Mouse (Mus musculus) heart, adult 2 months (tissue): ENCODE data around the gene Kyat1.

ENCODE experiments used
- CTCF ChIP-seq: fragments of 200-600 bp; IDR thresholded peaks from 2 replicates; pipeline ENCODE4 v1.8.1; 2022; ENCODE audit warnings: antibody characterized with exemption, mild to moderate bottlenecking, moderate library complexity
- EP300 ChIP-seq: fragments of 200-500 bp; IDR thresholded peaks from 2 replicates; pipeline ENCODE4 v1.6.1; 2011; ENCODE audit warnings: low read depth, low read length, control low read depth; ENCODE audit not compliant: insufficient read depth
- POLR2A ChIP-seq: fragments of 200-500 bp; IDR thresholded peaks from 2 replicates; pipeline ENCODE4 v1.6.1; 2011; ENCODE audit warnings: mild to moderate bottlenecking, low read depth, low read length, control low read depth; ENCODE audit not compliant: insufficient read depth

GRCm38 (mm10) chr2:30211408-30212168 is 5.9 kb upstream of the Kyat1 start:
- no peak for TF ChIP-seq CTCF
- no peak for TF ChIP-seq POLR2A
- TF ChIP-seq EP300, result no peak
